Mouse (Mus musculus) testis, postnatal 14 days (tissue): Measurements from ENCODE around the gene Siah1b.

Source experiments
- DNase-seq: peaks from one replicate; pipeline ENCODE4 v3.0.0; 2021; ENCODE audit warnings: low spot score

The Siah1b gene

GRCm38 (mm10) chrX:164076040-164076775, at the start of gene Siah1b:
Gene Siah1b (minus strand): TSS chrX:164076493.
- DNase-seq, result peak; percentile 94

GRCm38 (mm10) chrX:164123942-164124341, 47.6 kb upstream of the Siah1b start:
- DNase-seq, result no peak

DNA sequence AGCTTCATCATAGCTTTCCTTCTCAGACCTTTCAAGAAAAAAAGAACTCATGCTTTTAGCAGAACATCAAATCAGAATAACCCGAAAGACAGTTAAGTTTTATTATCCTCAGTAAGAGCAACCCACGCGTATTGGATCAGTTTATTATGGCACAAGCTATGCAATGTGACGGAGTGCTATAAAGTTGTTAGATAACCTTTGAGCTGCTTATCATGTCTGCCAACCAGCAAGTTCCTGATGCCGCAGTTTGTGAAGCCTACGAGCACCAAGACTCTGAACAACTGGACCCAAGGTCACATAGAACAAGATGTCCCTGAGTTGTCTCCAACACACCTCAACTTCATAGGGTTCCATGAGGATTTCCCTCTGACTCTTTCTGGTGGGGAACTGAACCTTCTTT, 37.5 kb upstream of the Siah1b start:
- no peak for DNase-seq

- DNase-seq, result no peak
Observed at GRCm38 (mm10) chrX:164111146-164111545, 34.9 kb upstream of the Siah1b start.

GRCm38 (mm10) chrX:164102656-164103055, 26.4 kb upstream of the Siah1b start:
- DNase-seq, result no peak

DNA sequence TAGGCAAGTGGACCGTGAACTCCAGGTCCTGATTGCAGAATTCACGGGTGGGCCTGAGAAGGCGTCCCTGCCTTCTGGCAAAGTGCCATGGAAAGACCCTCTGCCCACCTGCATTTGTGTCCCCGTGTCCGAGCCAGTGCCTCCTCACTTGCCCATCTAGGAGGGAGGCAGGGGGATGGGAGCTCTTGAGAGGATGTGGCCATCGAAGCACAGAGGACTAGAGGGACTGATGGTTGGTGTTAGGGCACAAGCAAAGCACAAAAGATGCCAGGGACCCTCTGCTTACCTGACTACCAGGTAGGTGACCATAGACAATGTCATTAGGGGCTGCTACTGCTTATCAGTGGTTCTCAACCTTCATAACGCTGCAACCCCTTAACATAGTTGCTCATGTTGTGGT, 25.9 kb upstream of the Siah1b start:
- DNase-seq, result no peak

GRCm38 (mm10) chrX:164101483-164101882, 25.2 kb upstream of the Siah1b start:
- DNase-seq, result no peak

DNA sequence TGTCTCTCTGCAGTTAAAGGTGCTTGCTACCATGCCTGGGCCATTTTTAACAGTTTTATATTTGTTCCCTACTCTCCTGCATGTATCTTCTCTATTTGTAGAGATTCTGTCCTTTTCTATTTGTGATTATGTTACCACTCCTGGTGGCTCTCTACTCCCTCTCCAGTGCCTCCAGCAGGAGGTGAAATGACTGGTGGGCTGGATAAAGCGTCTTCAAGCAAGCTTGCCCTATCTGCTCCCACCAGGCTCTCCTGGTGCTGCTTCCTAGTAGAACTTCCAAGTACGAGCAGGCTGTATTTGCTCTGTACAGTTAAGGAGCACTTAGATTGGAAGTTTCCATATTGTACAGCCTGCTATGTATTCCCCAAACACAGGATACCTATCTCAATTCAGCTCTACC, 19.5 kb upstream of the Siah1b start:
- no peak for DNase-seq

GRCm38 (mm10) chrX:164093435-164093834, 17.1 kb upstream of the Siah1b start:
- DNase-seq, result no peak

GRCm38 (mm10) chrX:164092300-164093169, 16.2 kb upstream of the Siah1b start:
- no peak for DNase-seq

DNA sequence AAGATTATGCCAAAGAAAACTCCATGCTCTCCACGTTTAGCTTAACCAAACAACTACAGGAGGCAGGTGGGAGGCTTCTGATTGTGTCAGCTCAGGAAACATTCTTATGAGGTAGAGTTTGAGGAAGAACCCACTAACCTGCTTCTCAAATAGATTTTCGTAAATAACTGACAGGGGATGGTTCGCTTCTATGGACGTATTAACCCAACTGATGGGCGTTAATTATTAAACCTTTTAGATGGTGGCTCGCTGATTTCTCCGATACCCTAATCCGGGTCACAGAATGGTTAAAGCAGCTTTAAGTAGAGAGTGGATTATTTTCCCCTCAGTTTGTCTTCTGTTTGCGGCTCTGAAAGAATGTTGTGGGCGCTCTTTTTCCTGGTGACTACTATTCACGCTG, 13.6 kb upstream of the Siah1b start:
- DNase-seq, result no peak

GRCm38 (mm10) chrX:164088582-164088981, 12.3 kb upstream of the Siah1b start, which contains the start of gene Cltrn:
Gene Cltrn (plus strand): TSS chrX:164088830.
- DNase-seq, result no peak

GRCm38 (mm10) chrX:164082030-164082429, 5.7 kb upstream of the Siah1b start:
- no peak for DNase-seq

DNA sequence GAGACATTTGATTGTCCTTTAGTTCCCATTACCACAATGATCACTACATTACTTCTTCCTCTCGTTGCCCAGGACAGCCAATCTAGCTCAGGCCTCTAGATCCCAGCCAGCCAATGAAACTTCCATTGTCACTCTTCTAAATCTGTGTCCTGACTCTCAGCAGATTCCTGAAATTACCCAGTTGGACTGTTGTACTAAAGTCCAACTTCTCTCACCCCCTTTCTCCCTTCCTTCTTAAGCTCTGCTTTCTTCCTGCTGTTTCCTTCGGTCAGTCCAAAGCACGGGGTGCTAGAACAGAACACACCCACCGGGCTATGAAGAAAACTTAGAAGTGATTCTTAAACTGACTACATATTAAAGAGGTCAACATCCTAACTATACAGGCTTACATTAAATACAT, 7.3 kb downstream of the Siah1b start:
- DNase-seq, result no peak

- DNase-seq, result peak; percentile 36
Observed at GRCm38 (mm10) chrX:164066185-164066584, 10.1 kb downstream of the Siah1b start.

DNA sequence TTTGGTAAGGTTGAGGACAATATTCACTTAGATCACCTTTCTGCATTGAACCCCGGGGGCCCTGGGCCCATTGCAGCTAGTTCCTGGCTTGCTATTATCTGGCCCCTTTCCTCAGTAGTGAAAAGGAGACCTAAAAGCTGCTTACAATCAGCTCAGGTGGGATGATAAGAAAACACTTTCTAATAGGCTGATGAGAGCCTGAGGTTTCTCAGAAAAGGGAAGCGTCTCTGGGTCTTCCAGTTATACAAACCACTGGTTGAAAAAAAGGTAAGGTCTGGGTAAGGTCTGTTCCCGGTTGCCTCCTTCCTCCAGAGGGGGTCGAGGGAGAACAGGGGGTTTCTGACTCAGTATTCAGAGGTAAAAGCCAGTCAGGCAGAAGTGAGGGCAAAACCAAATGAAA, 17.2 kb downstream of the Siah1b start:
- no peak for DNase-seq

DNA sequence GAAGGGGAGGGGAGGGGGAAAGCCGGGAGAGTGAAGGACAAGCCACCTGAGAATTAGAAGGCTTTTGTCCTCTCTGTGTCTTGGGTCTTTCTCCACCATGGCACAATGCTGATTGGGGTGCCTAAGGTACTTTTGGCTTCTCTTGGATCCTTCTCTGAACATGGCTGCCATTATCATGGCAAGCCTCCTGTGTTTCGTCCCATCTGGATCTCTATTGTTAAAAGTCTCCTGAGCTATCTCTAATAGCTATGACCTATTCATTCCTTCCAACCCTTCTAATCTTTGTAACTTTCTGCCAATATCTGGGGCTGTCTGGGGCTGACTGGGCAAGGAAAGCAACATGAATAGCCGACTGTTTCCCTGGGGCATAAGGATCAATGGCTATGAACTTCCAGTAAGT, 17.8 kb downstream of the Siah1b start:
- no peak for DNase-seq

GRCm38 (mm10) chrX:164055726-164056125, 20.6 kb downstream of the Siah1b start:
- no peak for DNase-seq

GRCm38 (mm10) chrX:164046736-164047135, 29.6 kb downstream of the Siah1b start:
- no peak for DNase-seq

GRCm38 (mm10) chrX:164042069-164042468, 34.2 kb downstream of the Siah1b start:
- DNase-seq, result no peak

DNA sequence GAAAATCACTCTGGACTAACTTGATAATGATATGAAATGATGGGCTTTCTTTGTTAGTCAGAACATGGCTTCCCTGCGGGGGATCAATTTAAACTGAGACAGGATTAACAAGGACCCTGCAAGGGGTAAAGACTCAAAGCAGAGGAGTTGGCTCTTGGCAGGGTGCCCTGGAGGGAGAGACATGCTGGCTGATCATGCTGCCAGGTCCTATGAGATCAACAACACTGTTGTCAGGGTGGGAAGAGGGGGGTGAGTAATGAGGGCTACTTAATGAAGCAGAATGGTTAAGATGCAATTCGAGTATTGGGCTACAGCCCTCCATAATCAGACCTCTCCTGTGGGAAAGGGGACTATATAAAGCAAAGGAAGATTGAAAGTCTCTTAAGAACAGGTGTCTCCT, 37.4 kb downstream of the Siah1b start:
- DNase-seq, result no peak

- DNase-seq, result no peak
Observed at GRCm38 (mm10) chrX:164035931-164036330, 40.4 kb downstream of the Siah1b start.

DNA sequence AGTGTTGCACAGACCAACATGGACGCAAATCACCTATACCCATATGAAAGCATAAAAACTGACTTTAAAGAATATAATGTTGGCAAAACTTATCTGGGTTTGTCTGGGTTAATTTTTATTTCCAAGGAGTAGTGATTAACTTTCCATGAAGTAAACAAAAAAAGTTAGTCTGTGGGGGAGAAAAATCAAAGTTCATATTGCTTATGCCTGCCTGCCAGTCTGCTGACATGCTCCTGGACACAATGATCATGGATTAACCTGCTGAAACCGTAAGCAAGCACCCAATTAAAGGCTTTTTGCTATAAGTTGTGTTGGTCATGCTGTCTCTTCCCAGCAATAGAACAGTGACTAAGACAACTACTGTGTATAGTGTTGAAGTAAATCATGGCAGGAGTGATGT, 40.9 kb downstream of the Siah1b start:
- no peak for DNase-seq
